Mouse (Mus musculus): ENCODE data around the gene Btbd11. TPM values are rescaled to one million over a fixed set of nuclear protein-coding genes. Genes with fewer than 3 reads are reported as not detected.

The Btbd11 gene
- total and polyA plus RNA-seq, 2 experiments = 0.55 to 0.92 TPM

GRCm38 (mm10) chr10:85502656-85503055, 116.0 kb downstream of the Btbd11 start:
- Histone ChIP-seq H3K36me3 (ENCODE audit: control insufficient read depth, insufficient read depth, low read length) (no peaks in the 10 kb centered on the region), H3K27ac (replicated peaks; ENCODE audit: insufficient read depth, low read depth, low read length) (no peak overlapping the region), H3K9ac (ENCODE audit: low read depth, low read length) (no peak overlapping the region), H3K79me2 (ENCODE audit: control insufficient read depth, insufficient read depth, low read length) (no peaks in the 10 kb centered on the region), H3K4me1 (ENCODE audit: control insufficient read depth, insufficient read depth, low read length) (no peaks in the 10 kb centered on the region), H3K27me3 (ENCODE audit: control insufficient read depth, insufficient read depth, low read length) (no peaks in the 10 kb centered on the region), H3K4me3 (ENCODE audit: insufficient read depth, low read depth, low read length) (no peak overlapping the region)
- 76% methylated on average over 9 of the region's 9 CpGs for WGBS
- TF ChIP-seq POLR2A (IDR thresholded peaks at IDR 0.05; ENCODE audit: extremely low read depth, insufficient read depth, low read length) = no peak
- TF ChIP-seq CTCF (IDR thresholded peaks at IDR 0.05; ENCODE audit: low read depth, low read length) = no peak
- DNase-seq (ENCODE audit: extremely low read depth, low read depth, low spot score) = no peak

GRCm38 (mm10) chr10:85503453-85503852, 116.8 kb downstream of the Btbd11 start:
- Histone ChIP-seq H3K4me3 (ENCODE audit: insufficient read depth, low read depth, low read length) (no peak overlapping the region), H3K9ac (ENCODE audit: low read depth, low read length) (no peak overlapping the region), H3K4me1 (ENCODE audit: control insufficient read depth, insufficient read depth, low read length) (no peaks in the 10 kb centered on the region), H3K27me3 (ENCODE audit: control insufficient read depth, insufficient read depth, low read length) (no peaks in the 10 kb centered on the region), H3K36me3 (ENCODE audit: control insufficient read depth, insufficient read depth, low read length) (no peaks in the 10 kb centered on the region), H3K79me2 (ENCODE audit: control insufficient read depth, insufficient read depth, low read length) (no peaks in the 10 kb centered on the region), H3K27ac (replicated peaks; ENCODE audit: insufficient read depth, low read depth, low read length) (no peak overlapping the region)
- DNase-seq (ENCODE audit: extremely low read depth, low read depth, low spot score) = no peak
- TF ChIP-seq POLR2A (IDR thresholded peaks at IDR 0.05; ENCODE audit: extremely low read depth, insufficient read depth, low read length) (no peak), CTCF (IDR thresholded peaks at IDR 0.05; ENCODE audit: low read depth, low read length) (no peak)
- WGBS = 95% methylated on average over 7 of the region's 7 CpGs

GRCm38 (mm10) chr10:85507270-85508050, 120.8 kb downstream of the Btbd11 start:
- DNase-seq (ENCODE audit: extremely low read depth, low read depth, low spot score) = no peak
- H3K27me3 ChIP-seq (ENCODE audit: control insufficient read depth, insufficient read depth, low read length) = no peaks in the 10 kb centered on the region
- TF ChIP-seq CTCF (IDR thresholded peaks at IDR 0.05; ENCODE audit: low read depth, low read length) = no peak
- TF ChIP-seq POLR2A (IDR thresholded peaks at IDR 0.05; ENCODE audit: extremely low read depth, insufficient read depth, low read length) = no peak
- H3K36me3 ChIP-seq (ENCODE audit: control insufficient read depth, insufficient read depth, low read length) = no peaks in the 10 kb centered on the region
- WGBS = 84% methylated on average over 7 of the region's 7 CpGs
- no peaks in the 10 kb centered on the region for H3K79me2 ChIP-seq (ENCODE audit: control insufficient read depth, insufficient read depth, low read length)
- no peak overlapping the region for H3K4me3 ChIP-seq (ENCODE audit: insufficient read depth, low read depth, low read length)
- no peak overlapping the region for H3K9ac ChIP-seq (ENCODE audit: low read depth, low read length)
- no peak overlapping the region for H3K27ac ChIP-seq (replicated peaks; ENCODE audit: insufficient read depth, low read depth, low read length)
- H3K4me1 ChIP-seq (ENCODE audit: control insufficient read depth, insufficient read depth, low read length) = no peaks in the 10 kb centered on the region

GRCm38 (mm10) chr10:85508193-85508794, 121.7 kb downstream of the Btbd11 start:
- 78% methylated on average over 5 of the region's 5 CpGs for WGBS
- H3K4me1 ChIP-seq (ENCODE audit: control insufficient read depth, insufficient read depth, low read length) = no peaks in the 10 kb centered on the region
- TF ChIP-seq POLR2A (IDR thresholded peaks at IDR 0.05; ENCODE audit: extremely low read depth, insufficient read depth, low read length) (no peak), CTCF (IDR thresholded peaks at IDR 0.05; ENCODE audit: low read depth, low read length) (no peak)
- no peaks in the 10 kb centered on the region for H3K27me3 ChIP-seq (ENCODE audit: control insufficient read depth, insufficient read depth, low read length)
- DNase-seq (ENCODE audit: extremely low read depth, low read depth, low spot score) = no peak
- no peaks in the 10 kb centered on the region for H3K79me2 ChIP-seq (ENCODE audit: control insufficient read depth, insufficient read depth, low read length)
- no peak overlapping the region for H3K27ac ChIP-seq (replicated peaks; ENCODE audit: insufficient read depth, low read depth, low read length)
- no peak overlapping the region for H3K4me3 ChIP-seq (ENCODE audit: insufficient read depth, low read depth, low read length)
- no peak overlapping the region for H3K9ac ChIP-seq (ENCODE audit: low read depth, low read length)
- no peaks in the 10 kb centered on the region for H3K36me3 ChIP-seq (ENCODE audit: control insufficient read depth, insufficient read depth, low read length)

- 73% methylated on average over 1 of the region's 1 CpGs for WGBS
- Histone ChIP-seq H3K36me3 (ENCODE audit: control insufficient read depth, insufficient read depth, low read length) (no peaks in the 10 kb centered on the region), H3K9ac (ENCODE audit: low read depth, low read length) (no peak overlapping the region), H3K27ac (replicated peaks; ENCODE audit: insufficient read depth, low read depth, low read length) (no peak overlapping the region), H3K4me3 (ENCODE audit: insufficient read depth, low read depth, low read length) (no peak overlapping the region), H3K4me1 (ENCODE audit: control insufficient read depth, insufficient read depth, low read length) (no peaks in the 10 kb centered on the region), H3K27me3 (ENCODE audit: control insufficient read depth, insufficient read depth, low read length) (no peaks in the 10 kb centered on the region), H3K79me2 (ENCODE audit: control insufficient read depth, insufficient read depth, low read length) (no peaks in the 10 kb centered on the region)
- TF ChIP-seq POLR2A (IDR thresholded peaks at IDR 0.05; ENCODE audit: extremely low read depth, insufficient read depth, low read length) (no peak), CTCF (IDR thresholded peaks at IDR 0.05; ENCODE audit: low read depth, low read length) (no peak)
- no peak for DNase-seq (ENCODE audit: extremely low read depth, low read depth, low spot score)
Observed at GRCm38 (mm10) chr10:85509000-85509399, 122.4 kb downstream of the Btbd11 start.

GRCm38 (mm10) chr10:85510329-85510728, 123.7 kb downstream of the Btbd11 start:
- Histone ChIP-seq H3K36me3 (ENCODE audit: control insufficient read depth, insufficient read depth, low read length) (no peaks in the 10 kb centered on the region), H3K4me3 (ENCODE audit: insufficient read depth, low read depth, low read length) (no peak overlapping the region), H3K4me1 (ENCODE audit: control insufficient read depth, insufficient read depth, low read length) (no peaks in the 10 kb centered on the region), H3K79me2 (ENCODE audit: control insufficient read depth, insufficient read depth, low read length) (no peaks in the 10 kb centered on the region), H3K27me3 (ENCODE audit: control insufficient read depth, insufficient read depth, low read length) (no peaks in the 10 kb centered on the region), H3K9ac (ENCODE audit: low read depth, low read length) (no peak overlapping the region), H3K27ac (replicated peaks; ENCODE audit: insufficient read depth, low read depth, low read length) (no peak overlapping the region)
- WGBS = 16% methylated on average over 3 of the region's 3 CpGs
- TF ChIP-seq CTCF (IDR thresholded peaks at IDR 0.05; ENCODE audit: low read depth, low read length) (no peak), POLR2A (IDR thresholded peaks at IDR 0.05; ENCODE audit: extremely low read depth, insufficient read depth, low read length) (no peak)
- DNase-seq (ENCODE audit: extremely low read depth, low read depth, low spot score) = no peak

Measured in liver, adult 2 months (tissue).